Mouse (Mus musculus) ES-Bruce4 (cell line): ENCODE measurements around the gene Uba52.

Experiments used
- CTCF ChIP-seq: IDR thresholded peaks from one replicate; pipeline ENCODE4 v1.8.1; 2011; ENCODE audit warnings: low read depth, low read length
- EP300 ChIP-seq: IDR thresholded peaks from 2 replicates; pipeline ENCODE4 v1.6.1; 2011; ENCODE audit warnings: low read depth, low read length; ENCODE audit not compliant: insufficient read depth
- POLR2A ChIP-seq: IDR thresholded peaks from one replicate; pipeline ENCODE4 v1.8.1; 2011; ENCODE audit warnings: low read length; ENCODE audit not compliant: insufficient read depth

GRCm38 (mm10) chr8:70534281-70534680, 23.7 kb upstream of the Uba52 start:
- TF ChIP-seq EP300 (no peak), POLR2A (no peak), CTCF (no peak)
